Mouse (Mus musculus): Measurements from ENCODE around the gene Six1. TPM values are rescaled to one million over a fixed set of nuclear protein-coding genes. Genes with fewer than 3 reads are reported as not detected.

Gene Six1
- polyA plus RNA-seq, 1 experiment from 2014 or later: 0.70 TPM

DNA sequence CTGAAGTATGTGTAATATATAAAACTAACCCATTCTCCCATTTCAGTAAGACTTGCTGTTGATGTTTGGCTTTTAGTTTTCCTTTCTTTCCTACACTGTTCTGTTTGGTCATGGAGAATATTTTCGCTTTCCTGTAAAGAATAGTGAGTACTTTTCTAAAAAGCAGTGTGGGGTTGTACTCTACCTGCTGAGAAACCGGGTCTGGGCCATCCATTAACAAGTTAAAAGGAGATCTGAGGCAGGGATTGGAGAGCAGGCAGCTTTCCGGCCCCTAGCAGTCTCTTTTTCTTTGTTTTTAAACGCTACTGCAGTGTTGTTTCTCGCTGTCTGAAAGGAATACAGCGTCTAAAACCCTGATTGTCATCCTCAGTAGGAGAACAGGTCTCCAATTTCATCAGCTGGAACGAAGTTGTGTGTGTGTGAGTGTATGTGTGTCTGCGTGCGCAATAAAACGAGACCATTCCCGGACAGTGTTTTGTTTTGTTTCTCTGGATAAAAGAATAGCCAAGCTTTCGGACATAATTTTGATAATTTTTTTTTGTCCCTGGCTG, 15.2 kb downstream of the Six1 start:
- DNase-seq (ENCODE audit: low spot score) (no peak), ATAC-seq (no peak)
- peaks cover 86% of the 10 kb centered on the region for H3K27me3 ChIP-seq (replicated peaks; ENCODE audit: insufficient read depth, low read length)

DNA sequence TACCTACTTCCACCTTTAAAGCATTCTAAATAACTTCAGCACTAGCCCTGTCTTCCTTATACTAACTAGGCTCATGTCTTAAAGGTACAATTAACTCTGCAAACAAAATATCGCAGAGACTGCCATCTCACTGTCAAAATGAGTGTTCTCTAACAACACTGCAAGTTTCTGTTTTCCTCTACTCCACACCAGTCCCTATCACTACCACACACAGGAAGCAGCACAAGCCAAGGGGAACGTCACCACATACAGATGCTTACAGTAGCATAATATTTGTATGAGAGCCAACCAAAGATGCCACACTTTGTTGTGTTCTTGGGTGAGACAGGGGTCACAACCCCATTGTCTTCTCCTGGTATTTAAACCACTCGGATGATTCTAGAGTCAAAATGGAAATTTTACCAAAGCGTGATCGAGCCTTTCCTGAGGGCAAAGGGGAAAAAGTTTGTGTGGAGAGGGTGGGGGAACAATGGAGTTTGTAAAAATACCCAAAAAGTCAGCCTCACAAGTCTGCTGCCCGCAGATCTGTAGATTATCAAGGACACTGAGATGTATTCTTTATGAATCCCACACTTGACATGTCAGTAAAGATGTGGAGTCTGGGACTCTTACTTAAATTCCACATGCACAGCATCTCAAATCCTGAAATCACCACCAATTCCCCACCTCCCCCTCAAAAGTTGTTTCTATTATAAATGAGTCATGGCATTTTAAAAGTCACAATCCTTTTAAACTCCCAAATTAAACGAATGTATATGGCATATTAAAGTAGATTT, 16.1 kb downstream of the Six1 start:
- H3K4me2 ChIP-seq (replicated peaks; ENCODE audit: low read depth, low read length): no peak overlapping the region
- no peak overlapping the region for H3K27ac ChIP-seq (ENCODE audit: low read length)

More for the DNA sequence above, 15.2 kb downstream of the Six1 start:
- H3K4me1 ChIP-seq (ENCODE audit: insufficient read depth, low read depth, low read length): no peaks in the 10 kb centered on the region
- H3K36me3 ChIP-seq (ENCODE audit: insufficient read depth, low read length): no peaks in the 10 kb centered on the region
- H3K4me2 ChIP-seq (replicated peaks; ENCODE audit: low read depth, low read length): no peak overlapping the region
- no peak for TF ChIP-seq CTCF (IDR thresholded peaks at IDR 0.05)
- no peak for TF ChIP-seq EP300 (IDR thresholded peaks at IDR 0.05)
- 3% methylated on average over 12 of the region's 12 CpGs for WGBS
- no peak overlapping the region for H3K27ac ChIP-seq (ENCODE audit: low read length)
- no peak overlapping the region for H3K4me3 ChIP-seq (ENCODE audit: low read depth, low read length)
- no peak overlapping the region for H3K9ac ChIP-seq (replicated peaks; ENCODE audit: low read depth)
- H3K9me3 ChIP-seq (ENCODE audit: low read length): no peaks in the 10 kb centered on the region

DNA sequence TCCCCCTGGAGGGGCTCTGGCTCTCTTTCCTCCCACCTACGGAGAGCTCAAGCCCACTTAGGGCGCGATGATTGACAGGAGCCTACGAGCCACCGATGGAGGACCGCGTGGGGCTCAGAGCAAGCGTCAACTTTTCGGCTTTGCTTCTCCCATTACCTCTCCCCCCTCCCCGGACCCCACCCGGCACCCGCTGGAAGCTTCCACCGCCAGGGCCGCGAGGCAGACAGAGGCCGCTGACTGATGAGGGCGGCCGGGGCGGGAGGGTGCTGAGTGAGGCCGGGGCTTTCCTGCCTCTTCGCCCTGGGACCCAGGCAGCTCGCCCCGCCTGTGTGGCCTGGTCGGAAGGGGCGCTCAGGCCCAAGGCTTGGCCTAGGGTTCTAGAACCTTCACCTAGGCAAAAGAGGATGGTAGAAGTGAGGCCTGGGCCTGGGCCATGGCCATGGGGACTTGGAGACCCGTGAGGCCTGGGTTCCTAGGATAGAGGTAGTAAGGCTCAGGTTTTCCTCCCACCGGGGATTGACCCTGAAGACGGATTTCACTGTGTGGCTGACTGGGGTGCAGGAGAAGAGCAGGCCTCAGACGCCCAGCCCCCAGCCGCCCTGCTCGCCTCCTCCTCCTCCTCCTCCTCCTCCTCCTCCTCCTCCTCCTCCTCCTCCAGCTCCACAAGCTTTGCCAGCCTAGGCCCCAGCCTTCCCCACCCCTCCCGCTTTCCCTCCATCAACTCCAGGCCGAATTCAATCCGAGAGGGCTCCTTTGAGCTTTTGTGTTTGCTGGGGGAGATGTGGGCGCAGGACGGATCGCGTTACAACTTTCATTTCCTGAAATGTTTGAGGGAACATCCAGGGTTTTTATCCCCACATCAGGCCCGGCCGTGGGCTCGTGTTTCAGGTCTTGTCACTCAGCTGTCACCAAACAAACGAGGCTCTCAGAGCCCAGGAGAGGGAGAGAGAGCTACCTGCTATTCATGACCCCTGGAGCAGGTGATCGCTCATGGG, 18.5 kb downstream of the Six1 start:
- no peak for DNase-seq (ENCODE audit: low spot score)
- Histone ChIP-seq H3K9me3 (ENCODE audit: low read length) (no peaks in the 10 kb centered on the region), H3K4me2 (replicated peaks; ENCODE audit: low read depth, low read length) (no peak overlapping the region), H3K27ac (ENCODE audit: low read length) (no peak overlapping the region), H3K27me3 (replicated peaks; ENCODE audit: insufficient read depth, low read length) (peaks cover 65% of the 10 kb centered on the region), H3K4me1 (ENCODE audit: insufficient read depth, low read depth, low read length) (no peaks in the 10 kb centered on the region), H3K4me3 (ENCODE audit: low read depth, low read length) (no peak overlapping the region), H3K9ac (replicated peaks; ENCODE audit: low read depth) (no peak overlapping the region), H3K36me3 (ENCODE audit: insufficient read depth, low read length) (no peaks in the 10 kb centered on the region)
- 10% methylated on average over 39 of the region's 43 CpGs for WGBS
- no peak for ATAC-seq
- TF ChIP-seq EP300 (IDR thresholded peaks at IDR 0.05) (no peak), CTCF (IDR thresholded peaks at IDR 0.05) (no peak)

More for the DNA sequence above, 16.1 kb downstream of the Six1 start:
- Histone ChIP-seq H3K36me3 (ENCODE audit: insufficient read depth, low read length) (no peaks in the 10 kb centered on the region), H3K9ac (replicated peaks; ENCODE audit: low read depth) (no peak overlapping the region), H3K4me3 (ENCODE audit: low read depth, low read length) (no peak overlapping the region), H3K27me3 (replicated peaks; ENCODE audit: insufficient read depth, low read length) (peaks cover 85% of the 10 kb centered on the region), H3K4me1 (ENCODE audit: insufficient read depth, low read depth, low read length) (no peaks in the 10 kb centered on the region), H3K9me3 (ENCODE audit: low read length) (no peaks in the 10 kb centered on the region)
- 11% methylated on average over 7 of the region's 7 CpGs for WGBS
- ATAC-seq (no peak), DNase-seq (ENCODE audit: low spot score) (no peak)
- TF ChIP-seq EP300 (IDR thresholded peaks at IDR 0.05): no peak
- TF ChIP-seq CTCF (IDR thresholded peaks at IDR 0.05): no peak

DNA sequence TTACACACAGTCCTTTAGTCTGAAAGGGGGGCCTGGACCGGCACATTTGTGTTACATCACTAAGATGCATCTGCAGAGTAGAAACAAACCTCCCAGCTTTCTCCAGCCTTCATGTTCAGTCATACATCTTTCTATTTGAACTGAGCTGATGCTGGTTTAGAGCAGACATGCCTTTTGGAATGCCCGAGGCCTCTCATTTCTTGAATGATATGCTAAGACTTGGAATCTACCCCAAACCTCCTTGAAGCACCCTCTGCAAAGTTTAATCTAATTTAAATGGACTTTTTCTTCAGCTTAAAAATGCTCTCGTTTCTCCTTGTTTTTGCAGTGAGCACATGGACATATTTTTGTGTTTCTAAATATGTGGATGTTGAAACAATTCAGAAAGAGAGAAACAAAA, 21.0 kb downstream of the Six1 start:
- peaks cover 47% of the 10 kb centered on the region for H3K27me3 ChIP-seq (replicated peaks; ENCODE audit: insufficient read depth, low read length)
- H3K4me2 ChIP-seq (replicated peaks; ENCODE audit: low read depth, low read length): no peak overlapping the region
- WGBS: 67% methylated on average over 3 of the region's 3 CpGs
- no peak overlapping the region for H3K9ac ChIP-seq (replicated peaks; ENCODE audit: low read depth)
- no peaks in the 10 kb centered on the region for H3K4me1 ChIP-seq (ENCODE audit: insufficient read depth, low read depth, low read length)
- DNase-seq (ENCODE audit: low spot score) (no peak), ATAC-seq (no peak)
- no peak for TF ChIP-seq CTCF (IDR thresholded peaks at IDR 0.05)
- no peak for TF ChIP-seq EP300 (IDR thresholded peaks at IDR 0.05)
- H3K36me3 ChIP-seq (ENCODE audit: insufficient read depth, low read length): no peaks in the 10 kb centered on the region
- no peak overlapping the region for H3K27ac ChIP-seq (ENCODE audit: low read length)
- H3K9me3 ChIP-seq (ENCODE audit: low read length): no peaks in the 10 kb centered on the region
- no peak overlapping the region for H3K4me3 ChIP-seq (ENCODE audit: low read depth, low read length)

DNA sequence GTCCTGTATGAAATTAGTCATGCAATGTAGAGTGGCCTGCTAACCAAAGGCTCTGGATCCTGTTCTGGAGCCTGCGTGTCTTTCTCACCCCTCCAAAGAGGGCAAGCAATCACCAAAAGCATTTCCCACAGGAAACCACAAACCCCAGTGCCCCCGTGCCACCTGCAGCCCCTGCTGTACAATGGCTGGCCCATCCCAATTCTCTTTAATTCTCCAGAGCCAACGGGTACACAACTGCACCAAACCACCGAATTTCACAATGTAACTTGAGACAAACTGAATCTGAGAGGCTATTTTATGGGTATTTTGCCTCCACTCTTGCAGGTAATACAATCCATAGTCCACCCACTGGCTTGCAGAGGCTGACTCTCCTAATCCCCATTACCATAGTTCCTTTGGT, 22.4 kb downstream of the Six1 start:
- 52% methylated on average over 4 of the region's 4 CpGs for WGBS
- Histone ChIP-seq H3K27ac (ENCODE audit: low read length) (no peak overlapping the region), H3K4me1 (ENCODE audit: insufficient read depth, low read depth, low read length) (no peaks in the 10 kb centered on the region), H3K4me2 (replicated peaks; ENCODE audit: low read depth, low read length) (no peak overlapping the region), H3K36me3 (ENCODE audit: insufficient read depth, low read length) (no peaks in the 10 kb centered on the region), H3K4me3 (ENCODE audit: low read depth, low read length) (no peak overlapping the region), H3K9me3 (ENCODE audit: low read length) (no peaks in the 10 kb centered on the region), H3K9ac (replicated peaks; ENCODE audit: low read depth) (no peak overlapping the region), H3K27me3 (replicated peaks; ENCODE audit: insufficient read depth, low read length) (peaks cover 36% of the 10 kb centered on the region)
- DNase-seq (ENCODE audit: low spot score): no peak
- no peak for TF ChIP-seq EP300 (IDR thresholded peaks at IDR 0.05)
- no peak for TF ChIP-seq CTCF (IDR thresholded peaks at IDR 0.05)
- ATAC-seq: no peak

DNA sequence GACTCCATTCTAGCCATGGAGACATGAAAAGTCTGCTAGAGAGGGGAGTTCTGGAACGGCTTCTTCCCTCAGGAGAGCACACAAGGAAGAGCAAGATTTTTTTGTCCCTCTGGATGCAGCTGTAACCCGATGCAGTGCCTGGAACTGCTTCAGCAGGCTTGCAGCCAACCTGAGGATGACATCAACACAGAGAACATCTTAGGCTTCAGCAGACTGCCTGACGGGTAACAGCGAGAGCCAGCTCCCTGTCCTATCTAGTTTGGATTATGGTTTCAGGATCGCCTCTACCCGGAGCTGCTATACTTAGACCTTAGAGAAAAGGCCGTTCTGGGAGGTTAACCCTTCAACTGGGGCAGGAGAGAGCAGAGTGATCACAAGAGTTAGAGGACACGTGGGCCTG, 28.2 kb downstream of the Six1 start:
- 41% methylated on average over 8 of the region's 8 CpGs for WGBS
- Histone ChIP-seq H3K4me3 (ENCODE audit: low read depth, low read length) (no peak overlapping the region), H3K27me3 (replicated peaks; ENCODE audit: insufficient read depth, low read length) (no peaks in the 10 kb centered on the region), H3K36me3 (ENCODE audit: insufficient read depth, low read length) (no peaks in the 10 kb centered on the region), H3K27ac (ENCODE audit: low read length) (no peak overlapping the region), H3K4me1 (ENCODE audit: insufficient read depth, low read depth, low read length) (no peaks in the 10 kb centered on the region), H3K9me3 (ENCODE audit: low read length) (no peaks in the 10 kb centered on the region), H3K4me2 (replicated peaks; ENCODE audit: low read depth, low read length) (no peak overlapping the region), H3K9ac (replicated peaks; ENCODE audit: low read depth) (no peak overlapping the region)
- TF ChIP-seq CTCF (IDR thresholded peaks at IDR 0.05) (no peak), EP300 (IDR thresholded peaks at IDR 0.05) (no peak)
- DNase-seq (ENCODE audit: low spot score): peak; percentile 53
- peak; percentile 46; the same call in 1 of the 2 replicates for ATAC-seq

Measured in lung, postnatal 0 days (tissue).